Mouse (Mus musculus) CH12.LX (cell line): ENCODE measurements around the gene Clpsl2.

ENCODE experiments used
- CTCF ChIP-seq, 2 experiments: IDR thresholded peaks in 1 of 2; conservative IDR thresholded peaks in 1 of 2; 2 replicates each; pipeline ENCODE4 v1.5.1; 2011 to 2012; ENCODE audit warnings: low read depth in 2 of 2, low read length in 2 of 2, improper control_type of control experiment in 1 of 2, inconsistent platforms in 1 of 2, mild to moderate bottlenecking in 1 of 2, moderate library complexity in 1 of 2
- EP300 ChIP-seq: IDR thresholded peaks from 2 replicates; pipeline ENCODE4 v1.6.1; 2011; ENCODE audit warnings: low read length, improper control_type of control experiment
- NRF1 ChIP-seq: IDR thresholded peaks from 2 replicates; pipeline ENCODE4 v1.6.1; 2014; ENCODE audit warnings: low read depth, mild to moderate bottlenecking, inconsistent platforms, low read length, improper control_type of control experiment, moderate library complexity

DNA sequence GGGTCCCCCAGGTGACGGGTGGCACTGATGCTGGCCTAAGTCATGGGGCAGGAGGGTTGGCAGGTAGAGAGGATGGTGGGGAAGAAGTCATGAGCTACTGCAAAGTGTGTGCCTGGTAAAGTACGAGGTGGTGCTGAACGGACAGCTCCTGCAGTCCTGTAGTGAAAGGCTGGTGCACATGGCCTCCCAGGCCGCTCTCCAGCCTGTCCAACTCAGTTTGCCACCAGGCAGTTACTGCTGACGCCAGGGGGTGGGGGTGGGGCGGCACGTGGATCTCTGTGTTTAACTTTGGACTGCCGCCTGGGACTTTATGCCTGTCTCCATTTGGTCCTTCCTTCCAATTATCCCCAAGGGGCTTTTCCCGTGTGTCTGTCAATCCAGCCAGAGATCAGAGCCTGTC lies 31.2 kb downstream of the Clpsl2 start:
- no peak for TF ChIP-seq CTCF (conservative IDR thresholded peaks at IDR 0.05 in 1 of 2, IDR thresholded peaks at IDR 0.05 in 1 of 2; ENCODE audit: low read depth in 2 of 2, low read length in 2 of 2)
- TF ChIP-seq NRF1 = no peak
- no peak for TF ChIP-seq EP300
